Mouse (Mus musculus): ENCODE results near the gene Nap1l4.
A peak's percentile ranks its signal among the peaks of the same experiment; 100 is the strongest.

Nap1l4 gene

GRCm38 (mm10) chr7:143477800-143478199 is 71.1 kb downstream of the Nap1l4 start:
- no peak for DNase-seq (ENCODE audit: low spot score in 2 of 2)

- no peak for DNase-seq (ENCODE audit: low spot score in 2 of 2)
Observed at GRCm38 (mm10) chr7:143476702-143477335, 72.1 kb downstream of the Nap1l4 start.

- DNase-seq (ENCODE audit: low spot score in 2 of 2), result no peak
Observed at GRCm38 (mm10) chr7:143475876-143476275, 73.0 kb downstream of the Nap1l4 start.

- no peak for DNase-seq (ENCODE audit: low spot score in 2 of 2)
Observed at GRCm38 (mm10) chr7:143474811-143475210, 74.1 kb downstream of the Nap1l4 start.

- DNase-seq (ENCODE audit: low spot score in 2 of 2), result no peak
Observed at GRCm38 (mm10) chr7:143473347-143474101, 75.4 kb downstream of the Nap1l4 start, which contains the start of gene Slc22a18. Slc22a18 (plus strand) TSS chr7:143473736.

- peak in 1 of 2 experiments; percentile 41 for DNase-seq (ENCODE audit: low spot score in 2 of 2)
Observed at GRCm38 (mm10) chr7:143469946-143470345, 79.0 kb downstream of the Nap1l4 start.

- no peak for DNase-seq (ENCODE audit: low spot score in 2 of 2)
Observed at GRCm38 (mm10) chr7:143467714-143468113, 81.2 kb downstream of the Nap1l4 start.

- peak; percentile 56 to 75 for DNase-seq (ENCODE audit: low spot score in 2 of 2)
Observed at GRCm38 (mm10) chr7:143466099-143466677, 82.7 kb downstream of the Nap1l4 start.

- no peak for DNase-seq (ENCODE audit: low spot score in 2 of 2)
Observed at GRCm38 (mm10) chr7:143464811-143465560, 83.9 kb downstream of the Nap1l4 start.

GRCm38 (mm10) chr7:143463865-143464415 is 85.0 kb downstream of the Nap1l4 start:
- peak; percentile 49 to 68 for DNase-seq (ENCODE audit: low spot score in 2 of 2)

Data from natural killer cell, adult 2 months (primary cell).